Mouse (Mus musculus): ENCODE data around the gene 4930402H24Rik. TPM values are rescaled to one million over a fixed set of nuclear protein-coding genes. Genes with fewer than 3 reads are reported as not detected.
A peak's percentile ranks its signal among the peaks of the same experiment; 100 is the strongest.

Gene 4930402H24Rik
- polyA plus RNA-seq, 1 experiment from 2014 or later, result 96.5 TPM

DNA sequence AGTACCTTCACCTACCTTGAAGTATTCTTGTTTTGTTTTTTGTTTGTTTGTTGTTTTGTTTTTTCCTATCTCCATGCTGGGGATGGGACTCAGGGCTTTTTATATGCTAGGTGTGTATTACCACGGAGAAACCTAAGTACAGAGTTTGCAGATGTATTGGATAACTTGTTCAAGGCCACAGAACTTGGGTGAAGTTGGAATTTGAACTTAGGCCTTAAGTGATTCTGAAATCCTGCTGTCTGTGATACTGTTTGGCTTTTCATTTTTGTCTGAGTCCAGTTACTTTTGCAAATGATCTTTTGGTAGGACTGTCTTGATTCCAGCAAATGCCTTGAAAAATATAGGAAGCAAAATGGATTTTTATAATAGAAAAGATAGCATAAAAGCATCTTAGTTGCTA, 5.5 kb upstream of the 4930402H24Rik start:
- Histone ChIP-seq H3K27me3 (no peaks in the 10 kb centered on the region), H3K9ac (no peak overlapping the region), H3K36me3 (no peaks in the 10 kb centered on the region), H3K27ac (replicated peaks) (no peak overlapping the region), H3K4me3 (no peak overlapping the region), H3K4me1 (replicated peaks) (peaks cover 38% of the 10 kb centered on the region), H3K4me2 (no peak overlapping the region), H3K9me3 (no peaks in the 10 kb centered on the region)
- no peak for ATAC-seq (ENCODE audit: low read depth)
- 74% methylated on average over 1 of the region's 1 CpGs for WGBS

DNA sequence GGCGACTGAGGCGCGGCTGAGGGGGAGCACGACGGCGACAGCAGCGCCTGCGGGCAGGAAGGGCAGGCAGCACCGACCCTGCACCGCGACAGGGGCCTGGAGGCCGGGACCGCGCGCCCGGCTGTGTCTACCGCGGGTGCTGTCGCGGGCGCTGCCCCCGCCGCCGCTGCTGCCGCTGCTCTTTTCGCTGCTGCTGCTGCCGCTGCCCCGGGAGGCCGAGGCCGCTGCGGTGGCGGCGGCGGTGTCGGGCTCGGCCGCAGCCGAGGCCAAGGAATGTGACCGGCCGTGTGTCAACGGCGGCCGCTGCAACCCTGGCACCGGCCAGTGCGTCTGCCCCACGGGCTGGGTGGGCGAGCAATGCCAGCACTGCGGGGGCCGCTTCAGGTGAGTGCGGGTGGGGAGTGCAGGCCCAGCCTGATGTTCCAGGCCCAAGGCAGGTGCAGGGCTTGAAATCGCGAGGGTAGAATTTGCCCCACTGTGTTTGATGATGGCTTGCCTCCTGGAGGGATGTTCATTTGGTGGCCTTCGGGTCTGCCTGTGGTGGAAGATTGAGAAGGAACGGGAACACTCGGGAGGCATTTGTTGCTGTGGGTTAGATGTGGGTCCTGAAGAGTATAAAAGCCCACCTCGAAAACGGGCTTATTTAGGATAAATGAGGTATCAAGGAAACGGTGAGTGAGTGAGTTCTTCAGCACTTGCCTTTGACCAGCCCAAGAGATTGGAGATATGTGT, 544 bp upstream of the 4930402H24Rik start:
- Histone ChIP-seq H3K36me3 (no peaks in the 10 kb centered on the region), H3K4me2 (peak overlapping the region; percentile 87), H3K9me3 (no peaks in the 10 kb centered on the region), H3K27ac (replicated peaks) (peak overlapping the region; percentile 90), H3K9ac (peak overlapping the region; percentile 98), H3K4me1 (replicated peaks) (peaks cover 39% of the 10 kb centered on the region), H3K4me3 (peak overlapping the region; percentile 100), H3K27me3 (no peaks in the 10 kb centered on the region)
- peak; percentile 61 for ATAC-seq (ENCODE audit: low read depth)
- WGBS, result under 1% methylated on average over 46 of the region's 58 CpGs

- Histone ChIP-seq H3K4me3 (no peak overlapping the region), H3K9me3 (no peaks in the 10 kb centered on the region), H3K4me2 (no peak overlapping the region), H3K36me3 (no peaks in the 10 kb centered on the region), H3K27me3 (no peaks in the 10 kb centered on the region), H3K4me1 (replicated peaks) (peaks cover 20% of the 10 kb centered on the region), H3K27ac (replicated peaks) (no peak overlapping the region), H3K9ac (no peak overlapping the region)
- ATAC-seq (ENCODE audit: low read depth), result no peak
- 84% methylated on average over 2 of the region's 2 CpGs for WGBS
Measured at GRCm38 (mm10) chr2:130898783-130899182, 7.4 kb downstream of the 4930402H24Rik start.

DNA sequence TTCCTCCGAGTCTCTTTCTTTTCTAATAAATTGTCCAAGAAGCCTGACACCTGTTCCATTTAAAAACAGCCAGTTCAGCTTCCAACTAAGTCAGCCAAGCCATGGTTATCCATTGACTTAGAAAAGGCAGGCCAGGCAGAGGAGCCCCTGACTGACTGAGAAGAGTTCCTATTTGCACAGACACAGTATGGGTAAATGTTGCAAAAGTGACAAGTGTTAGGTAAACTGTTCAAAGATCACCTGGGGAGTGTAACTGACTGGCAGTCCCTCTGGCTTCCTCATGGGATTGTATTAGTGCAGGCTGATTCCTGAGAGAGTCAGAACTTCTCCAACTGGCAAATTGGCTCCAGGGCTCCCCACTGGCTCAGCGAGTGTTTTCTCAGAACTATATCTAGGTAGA, 8.3 kb downstream of the 4930402H24Rik start:
- ATAC-seq (ENCODE audit: low read depth), result no peak
- H3K4me3 ChIP-seq, result no peak overlapping the region
- H3K4me2 ChIP-seq, result no peak overlapping the region
- H3K36me3 ChIP-seq, result no peaks in the 10 kb centered on the region
- no peak overlapping the region for H3K9ac ChIP-seq
- H3K27me3 ChIP-seq, result no peaks in the 10 kb centered on the region
- H3K27ac ChIP-seq (replicated peaks), result no peak overlapping the region
- 60% methylated on average over 2 of the region's 2 CpGs for WGBS
- H3K4me1 ChIP-seq (replicated peaks), result peaks cover 20% of the 10 kb centered on the region
- no peaks in the 10 kb centered on the region for H3K9me3 ChIP-seq

- Histone ChIP-seq H3K4me1 (replicated peaks) (peaks cover 20% of the 10 kb centered on the region), H3K4me3 (no peak overlapping the region), H3K9me3 (no peaks in the 10 kb centered on the region), H3K4me2 (no peak overlapping the region), H3K36me3 (no peaks in the 10 kb centered on the region), H3K9ac (no peak overlapping the region), H3K27ac (replicated peaks) (no peak overlapping the region; the same call in 1 of the 2 replicates), H3K27me3 (no peaks in the 10 kb centered on the region)
- WGBS, result 33% methylated on average over 2 of the region's 2 CpGs
- peak; percentile 84 for ATAC-seq (ENCODE audit: low read depth)
Measured at GRCm38 (mm10) chr2:130896944-130897343, 9.3 kb downstream of the 4930402H24Rik start.

DNA sequence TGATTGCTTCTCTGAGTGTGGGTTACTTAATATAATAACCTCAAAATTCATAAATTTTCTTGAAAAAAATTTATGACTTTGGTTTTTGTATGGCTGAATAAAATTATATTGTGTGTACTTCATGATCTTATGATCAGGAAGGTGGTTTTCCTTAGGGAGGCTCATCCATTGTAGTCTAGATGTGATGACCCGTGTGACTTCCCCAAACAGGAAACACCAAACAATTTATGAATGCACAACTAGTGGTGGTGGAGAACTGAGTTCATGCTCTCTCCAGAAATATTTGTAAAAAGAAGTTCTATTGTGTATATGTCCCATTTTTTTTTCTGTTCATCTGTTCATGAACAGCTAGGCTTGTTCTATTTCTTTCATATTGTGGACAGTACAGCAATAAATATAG, 18.8 kb downstream of the 4930402H24Rik start:
- WGBS, result 82% methylated on average over 1 of the region's 1 CpGs

DNA sequence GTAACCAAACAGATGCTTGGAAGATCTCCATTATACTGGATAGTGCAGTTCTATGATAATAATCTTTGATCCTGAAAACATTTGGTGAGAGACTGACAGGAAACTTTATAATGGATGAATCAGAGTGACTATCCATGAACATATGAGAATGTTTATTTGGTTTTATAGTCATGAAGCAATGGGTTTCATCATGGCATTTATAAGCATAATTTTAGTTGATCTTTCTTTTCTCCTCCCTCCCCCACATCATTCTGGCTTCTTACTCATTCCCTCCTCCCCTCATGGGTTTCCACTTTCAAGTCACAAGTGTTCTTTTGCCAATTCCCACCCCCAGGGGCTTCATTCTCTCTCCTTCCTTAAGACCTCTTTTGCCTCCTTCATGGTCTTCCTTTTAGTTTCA, 19.2 kb downstream of the 4930402H24Rik start:
- Histone ChIP-seq H3K4me1 (replicated peaks) (no peaks in the 10 kb centered on the region), H3K9me3 (no peaks in the 10 kb centered on the region), H3K27me3 (no peaks in the 10 kb centered on the region), H3K27ac (replicated peaks) (no peak overlapping the region), H3K9ac (no peak overlapping the region), H3K36me3 (peaks cover 4% of the 10 kb centered on the region; the same call in 1 of the 2 replicates), H3K4me2 (no peak overlapping the region), H3K4me3 (no peak overlapping the region)
- ATAC-seq (ENCODE audit: low read depth), result no peak

More for the DNA sequence above, 18.8 kb downstream of the 4930402H24Rik start:
- no peaks in the 10 kb centered on the region for H3K4me1 ChIP-seq (replicated peaks)
- no peak overlapping the region for H3K9ac ChIP-seq
- no peak overlapping the region for H3K27ac ChIP-seq (replicated peaks)
- no peak overlapping the region for H3K4me2 ChIP-seq
- H3K36me3 ChIP-seq, result peaks cover 4% of the 10 kb centered on the region; the same call in 1 of the 2 replicates
- no peaks in the 10 kb centered on the region for H3K9me3 ChIP-seq
- H3K4me3 ChIP-seq, result no peak overlapping the region
- no peak for ATAC-seq (ENCODE audit: low read depth)
- H3K27me3 ChIP-seq, result no peaks in the 10 kb centered on the region

DNA sequence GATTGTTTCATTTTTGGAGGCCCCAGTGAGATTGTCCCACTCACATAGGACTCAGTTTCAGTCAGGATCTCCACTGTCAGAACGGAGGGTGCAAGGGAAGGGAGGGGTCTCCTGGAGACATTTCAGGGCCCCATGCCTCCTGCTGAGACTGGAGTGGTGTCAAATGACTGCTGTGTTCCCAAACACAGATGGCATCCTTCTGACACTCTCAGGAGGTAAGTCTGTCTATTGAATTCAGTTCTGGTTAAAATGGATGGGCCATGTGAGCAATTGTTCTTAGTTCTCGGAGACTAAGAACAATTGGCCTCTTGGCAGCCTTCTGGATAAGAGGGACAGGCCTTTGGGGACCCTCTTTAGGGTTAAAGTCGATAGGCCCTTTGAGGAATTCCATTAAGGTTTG, 28.8 kb downstream of the 4930402H24Rik start:
- 36% methylated on average over 3 of the region's 3 CpGs for WGBS
- Histone ChIP-seq H3K9me3 (no peaks in the 10 kb centered on the region), H3K4me1 (replicated peaks) (no peaks in the 10 kb centered on the region), H3K9ac (no peak overlapping the region), H3K27me3 (no peaks in the 10 kb centered on the region), H3K4me3 (no peak overlapping the region), H3K36me3 (peaks cover 5% of the 10 kb centered on the region), H3K4me2 (no peak overlapping the region), H3K27ac (replicated peaks) (no peak overlapping the region)
- ATAC-seq (ENCODE audit: low read depth), result no peak

GRCm38 (mm10) chr2:130870916-130871315, 35.3 kb downstream of the 4930402H24Rik start:
- 86% methylated on average over 5 of the region's 5 CpGs for WGBS
- ATAC-seq (ENCODE audit: low read depth), result no peak
- Histone ChIP-seq H3K9me3 (no peaks in the 10 kb centered on the region), H3K36me3 (no peaks in the 10 kb centered on the region), H3K4me3 (no peak overlapping the region), H3K27me3 (no peaks in the 10 kb centered on the region), H3K4me2 (no peak overlapping the region), H3K4me1 (replicated peaks) (no peaks in the 10 kb centered on the region), H3K27ac (replicated peaks) (no peak overlapping the region), H3K9ac (no peak overlapping the region)

- no peak overlapping the region for H3K9ac ChIP-seq
- H3K36me3 ChIP-seq, result no peaks in the 10 kb centered on the region
- H3K27me3 ChIP-seq, result no peaks in the 10 kb centered on the region
- no peak overlapping the region for H3K4me3 ChIP-seq
- H3K4me1 ChIP-seq (replicated peaks), result no peaks in the 10 kb centered on the region
- 90% methylated on average over 3 of the region's 3 CpGs for WGBS
- no peak overlapping the region for H3K27ac ChIP-seq (replicated peaks)
- H3K9me3 ChIP-seq, result no peaks in the 10 kb centered on the region
- no peak overlapping the region for H3K4me2 ChIP-seq
- no peak for ATAC-seq (ENCODE audit: low read depth)
Measured at GRCm38 (mm10) chr2:130862091-130862490, 44.1 kb downstream of the 4930402H24Rik start.

- H3K27ac ChIP-seq (replicated peaks), result no peak overlapping the region
- WGBS, result 98% methylated on average over 1 of the region's 1 CpGs
- H3K4me3 ChIP-seq, result no peak overlapping the region
- no peaks in the 10 kb centered on the region for H3K27me3 ChIP-seq
- no peak overlapping the region for H3K9ac ChIP-seq
- H3K4me1 ChIP-seq (replicated peaks), result no peaks in the 10 kb centered on the region
- no peaks in the 10 kb centered on the region for H3K36me3 ChIP-seq
- no peak overlapping the region for H3K4me2 ChIP-seq
- no peaks in the 10 kb centered on the region for H3K9me3 ChIP-seq
- no peak for ATAC-seq (ENCODE audit: low read depth)
Measured at GRCm38 (mm10) chr2:130852964-130853363, 53.2 kb downstream of the 4930402H24Rik start.

GRCm38 (mm10) chr2:130851363-130852246, 54.6 kb downstream of the 4930402H24Rik start:
- H3K27ac ChIP-seq (replicated peaks), result no peak overlapping the region
- no peak overlapping the region for H3K9ac ChIP-seq
- no peak overlapping the region for H3K4me3 ChIP-seq
- ATAC-seq (ENCODE audit: low read depth), result no peak
- no peaks in the 10 kb centered on the region for H3K36me3 ChIP-seq
- WGBS, result 89% methylated on average over 9 of the region's 9 CpGs
- H3K27me3 ChIP-seq, result no peaks in the 10 kb centered on the region
- no peaks in the 10 kb centered on the region for H3K9me3 ChIP-seq
- no peaks in the 10 kb centered on the region for H3K4me1 ChIP-seq (replicated peaks)
- no peak overlapping the region for H3K4me2 ChIP-seq
